Mouse (Mus musculus): ENCODE results near the gene Olfr313. TPM values are rescaled to one million over a fixed set of nuclear protein-coding genes. Genes with fewer than 3 reads are reported as not detected.

The Olfr313 gene
- polyA plus RNA-seq (2015; fragmentation: Illumina TruSeq; extraction: RNeasy Lipid Tissue Mini Kit (QIAGEN cat#74804); ENCODE audit: insufficient read depth, low replicate concordance) = not detected

DNA sequence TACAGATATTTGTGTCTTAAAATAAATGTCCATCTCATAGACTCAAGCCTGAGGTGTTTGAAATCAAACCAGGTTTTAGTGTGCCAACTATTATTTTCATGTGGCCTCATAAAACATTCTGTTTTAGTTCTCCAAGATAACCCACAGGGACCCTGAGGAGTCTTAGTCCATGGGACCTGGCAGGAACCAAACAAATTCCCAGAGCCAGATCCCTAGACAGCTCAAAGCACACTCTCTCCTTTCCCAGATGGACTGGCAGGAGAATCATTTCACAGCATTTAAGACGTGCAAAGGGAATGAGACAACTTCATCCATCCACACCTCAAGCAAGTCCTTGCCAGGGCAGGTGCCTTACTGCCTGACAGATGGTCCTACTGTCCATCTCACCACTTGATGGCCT lies at the start of gene Olfr313:
Olfr313 (plus strand) TSS at position 301 of the 400 bp plus-strand sequence.

DNA sequence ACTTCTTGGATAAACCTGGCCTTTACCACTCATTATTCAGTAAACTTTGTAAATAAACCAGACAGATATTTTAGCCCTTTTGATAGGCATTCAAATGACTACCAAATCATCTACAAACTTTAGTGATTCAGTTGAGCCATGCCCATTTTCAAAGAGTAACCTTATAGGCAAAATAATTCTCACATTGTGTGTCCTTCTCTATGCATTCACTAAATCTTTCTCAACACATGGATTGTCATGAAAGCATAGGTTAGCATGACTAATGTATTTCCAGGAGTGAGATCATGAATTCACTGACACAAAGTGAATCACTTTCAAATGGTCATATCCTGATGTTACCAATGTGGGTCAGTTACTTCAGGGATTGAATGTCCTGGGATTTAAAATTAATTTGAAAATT lies 41.9 kb upstream of the Olfr313 start, which contains the start of gene Olfr315:
Olfr315 (plus strand) TSS at position 301 of the 400 bp plus-strand sequence.

DNA sequence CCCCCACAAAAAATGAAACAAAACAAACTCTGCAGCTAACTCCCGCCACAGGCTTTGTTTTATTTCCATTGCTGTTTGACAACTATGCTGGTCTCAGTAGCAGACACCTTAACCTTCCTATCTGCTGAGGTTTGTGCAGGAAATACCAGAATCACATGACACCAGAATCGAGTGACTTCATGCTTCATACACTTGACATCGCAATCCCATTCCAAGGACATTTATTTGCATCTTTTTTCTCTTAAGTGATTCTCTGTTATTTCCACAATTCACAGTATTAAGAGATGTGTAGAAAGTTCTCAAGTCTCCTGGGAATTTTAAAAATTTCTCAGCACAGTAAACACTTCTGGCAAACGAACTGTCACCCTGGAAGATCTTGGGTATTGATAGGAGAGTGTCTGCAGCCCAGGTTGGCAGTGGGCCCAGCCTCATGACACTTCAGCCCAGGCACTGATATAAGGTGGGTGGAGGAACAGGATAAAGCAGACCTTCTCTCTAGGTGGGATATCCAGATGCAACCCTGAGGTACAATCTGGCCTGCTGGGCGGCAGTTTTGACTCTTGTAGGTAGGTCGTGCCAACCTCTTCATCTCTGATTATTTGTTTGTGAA lies 32.2 kb upstream of the Olfr313 start, which contains the start of gene Olfr314:
Olfr314 (plus strand) TSS at position 473 of the 610 bp plus-strand sequence.

DNA sequence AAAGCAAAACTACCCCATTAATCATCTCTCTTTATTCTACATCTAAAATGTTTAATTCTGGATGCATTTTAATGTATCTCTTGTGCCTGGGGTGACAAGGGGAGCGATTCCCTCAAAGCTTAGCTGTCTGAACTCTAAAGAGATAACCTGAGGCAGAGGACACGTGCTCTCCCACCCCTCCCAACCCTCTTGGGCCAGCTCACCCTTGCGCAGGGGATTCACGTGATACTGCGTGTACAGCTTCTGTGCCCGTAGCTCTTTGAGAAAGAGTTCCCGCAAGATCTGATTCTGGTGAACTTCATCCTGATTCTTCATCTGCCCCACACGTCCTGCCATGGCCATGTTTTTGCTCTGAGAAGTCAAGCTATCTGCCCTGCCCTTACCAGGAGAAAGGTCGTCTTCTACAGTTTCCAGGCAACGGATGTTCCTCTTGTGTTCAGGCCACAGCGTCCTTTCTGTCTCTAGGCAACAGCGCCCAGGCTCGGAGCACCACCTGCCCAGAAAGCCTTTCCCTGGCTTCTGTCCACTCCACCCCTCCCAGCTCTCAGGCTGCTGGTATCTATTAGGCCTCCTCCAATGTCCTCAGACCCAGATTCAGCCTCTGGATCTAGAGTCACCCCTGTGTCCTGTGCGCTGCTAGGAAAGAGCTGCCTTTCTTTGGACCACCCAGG lies 13.1 kb upstream of the Olfr313 start, which contains the start of gene Fam183b:
Fam183b (minus strand) TSS at position 403 of the 671 bp plus-strand sequence.

DNA sequence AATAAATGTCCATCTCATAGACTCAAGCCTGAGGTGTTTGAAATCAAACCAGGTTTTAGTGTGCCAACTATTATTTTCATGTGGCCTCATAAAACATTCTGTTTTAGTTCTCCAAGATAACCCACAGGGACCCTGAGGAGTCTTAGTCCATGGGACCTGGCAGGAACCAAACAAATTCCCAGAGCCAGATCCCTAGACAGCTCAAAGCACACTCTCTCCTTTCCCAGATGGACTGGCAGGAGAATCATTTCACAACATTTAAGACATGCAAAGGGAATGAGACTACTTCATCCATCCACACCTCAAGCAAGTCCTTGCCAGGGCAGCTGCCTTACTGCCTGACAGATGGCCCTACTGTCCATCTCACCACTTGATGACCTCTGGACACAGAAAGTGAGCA lies 14.1 kb downstream of the Olfr313 start, which contains the start of gene Olfr312:
Olfr312 (plus strand) TSS at position 301 of the 400 bp plus-strand sequence.

DNA sequence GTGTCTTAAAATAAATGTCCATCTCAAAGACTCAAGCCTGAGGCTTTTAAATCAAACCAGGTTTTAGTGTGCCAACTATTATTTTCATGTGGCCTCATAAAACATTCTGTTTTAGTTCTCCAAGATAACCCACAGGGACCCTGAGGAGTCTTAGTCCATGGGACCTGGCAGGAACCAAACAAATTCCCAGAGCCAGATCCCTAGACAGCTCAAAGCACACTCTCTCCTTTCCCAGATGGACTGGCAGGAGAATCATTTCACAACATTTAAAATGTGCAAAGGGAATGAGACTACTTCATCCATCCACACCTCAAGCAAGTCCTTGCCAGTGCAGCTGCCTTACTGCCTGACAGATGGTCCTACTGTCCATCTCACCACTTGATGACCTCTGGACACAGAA lies 24.2 kb downstream of the Olfr313 start, which contains the start of gene Olfr311:
Olfr311 (plus strand) TSS at position 301 of the 400 bp plus-strand sequence.

DNA sequence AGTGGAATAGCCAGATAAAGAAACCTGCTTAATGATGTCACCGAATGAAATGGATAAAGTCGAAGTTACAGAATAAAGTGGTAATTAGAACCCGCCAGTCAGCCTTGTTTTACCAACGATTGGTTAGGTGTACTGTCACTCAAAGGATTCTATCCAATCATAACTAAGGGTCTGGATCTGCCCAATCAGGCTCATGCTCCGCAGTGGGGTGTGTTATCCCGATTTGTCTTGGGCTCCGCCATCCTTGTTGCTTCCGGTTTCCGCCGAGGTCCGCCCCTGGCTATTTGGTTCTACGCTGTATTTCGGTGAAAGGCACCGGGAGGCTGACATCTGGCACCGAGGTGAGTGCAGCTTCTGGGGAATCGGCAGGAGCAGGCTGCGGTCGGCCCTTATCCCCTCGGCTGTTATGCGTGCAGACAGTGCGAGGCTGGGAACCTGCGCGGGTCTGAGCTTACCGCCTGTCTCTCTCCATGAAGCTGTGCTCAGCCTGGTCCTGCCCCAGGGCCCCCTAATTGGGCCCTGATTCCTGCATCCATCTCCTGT lies 32.2 kb downstream of the Olfr313 start, which contains the start of gene Gm12258:
Gm12258 (plus strand) TSS at position 240 of the 543 bp plus-strand sequence.

DNA sequence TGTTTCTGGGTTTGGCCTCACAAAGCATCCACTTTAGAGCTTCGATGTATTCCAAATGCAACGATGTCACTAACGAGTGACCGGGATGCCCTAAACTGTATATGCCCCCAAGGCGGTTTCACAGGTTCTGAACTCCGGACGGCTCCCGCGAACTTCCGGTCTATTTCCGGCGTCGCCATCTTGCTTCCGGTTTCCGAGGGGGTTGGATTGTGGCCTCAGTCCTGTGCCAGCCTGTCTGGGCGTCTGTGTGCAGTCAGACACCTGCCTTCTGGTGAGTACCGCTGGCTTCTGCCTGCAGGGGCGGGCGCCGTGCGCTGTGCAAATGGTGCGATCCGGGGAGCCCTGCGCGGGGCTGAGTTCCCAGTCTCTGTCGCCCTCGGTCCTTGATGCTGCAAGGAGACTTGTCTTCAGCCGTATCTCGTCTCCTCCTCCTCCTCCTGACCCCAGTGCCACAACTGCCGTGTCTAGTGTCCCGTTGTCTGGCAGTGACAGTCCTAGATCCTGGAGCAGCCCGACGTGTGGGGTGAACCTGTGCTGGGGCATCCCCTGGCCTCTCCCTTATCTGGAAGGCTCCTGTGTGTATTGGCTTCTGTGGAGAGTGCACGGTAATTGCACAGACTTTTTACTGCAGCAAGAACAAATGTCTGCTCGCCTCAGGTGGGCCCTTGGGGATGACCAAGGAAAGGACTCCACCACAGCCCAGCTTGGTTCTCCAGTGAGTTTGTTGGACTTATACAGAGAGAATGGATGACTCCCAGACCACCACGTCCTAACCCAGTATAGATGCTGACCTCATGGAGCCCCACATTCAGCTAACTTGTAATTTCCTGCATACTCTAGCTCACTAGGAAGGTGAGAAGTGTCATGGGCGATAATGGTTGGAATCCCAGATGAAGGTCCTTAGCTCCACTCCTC lies 52.5 kb downstream of the Olfr313 start, which contains the start of gene 2810021J22Rik:
2810021J22Rik (plus strand) TSS at position 178 of the 915 bp plus-strand sequence.

Other genes with a start within 250 kb of the Olfr313 start
- gene Olfr224, start 244.4 kb upstream of the Olfr313 start, polyA plus RNA-seq (2015; fragmentation: Illumina TruSeq; extraction: RNeasy Lipid Tissue Mini Kit (QIAGEN cat#74804); ENCODE audit: insufficient read depth, low replicate concordance) = not detected
- not detected for gene Olfr325, start 237.3 kb upstream of the Olfr313 start, polyA plus RNA-seq (2015; fragmentation: Illumina TruSeq; extraction: RNeasy Lipid Tissue Mini Kit (QIAGEN cat#74804); ENCODE audit: insufficient read depth, low replicate concordance)
- not detected for gene Olfr324, start 219.9 kb upstream of the Olfr313 start, polyA plus RNA-seq (2015; fragmentation: Illumina TruSeq; extraction: RNeasy Lipid Tissue Mini Kit (QIAGEN cat#74804); ENCODE audit: insufficient read depth, low replicate concordance)
- not detected for gene 2210407C18Rik, start 198.9 kb upstream of the Olfr313 start, polyA plus RNA-seq (2015; fragmentation: Illumina TruSeq; extraction: RNeasy Lipid Tissue Mini Kit (QIAGEN cat#74804); ENCODE audit: insufficient read depth, low replicate concordance)
- not detected for gene Olfr323, start 184.5 kb upstream of the Olfr313 start, polyA plus RNA-seq (2015; fragmentation: Illumina TruSeq; extraction: RNeasy Lipid Tissue Mini Kit (QIAGEN cat#74804); ENCODE audit: insufficient read depth, low replicate concordance)
- gene Trim58, start 174.5 kb upstream of the Olfr313 start, polyA plus RNA-seq (2015; fragmentation: Illumina TruSeq; extraction: RNeasy Lipid Tissue Mini Kit (QIAGEN cat#74804); ENCODE audit: insufficient read depth, low replicate concordance) = 2.3 TPM
- not detected for gene Olfr322, start 156.2 kb upstream of the Olfr313 start, polyA plus RNA-seq (2015; fragmentation: Illumina TruSeq; extraction: RNeasy Lipid Tissue Mini Kit (QIAGEN cat#74804); ENCODE audit: insufficient read depth, low replicate concordance)
- not detected for gene Olfr320, start 133.9 kb upstream of the Olfr313 start, polyA plus RNA-seq (2015; fragmentation: Illumina TruSeq; extraction: RNeasy Lipid Tissue Mini Kit (QIAGEN cat#74804); ENCODE audit: insufficient read depth, low replicate concordance)
- gene Olfr319, start 115.8 kb upstream of the Olfr313 start, polyA plus RNA-seq (2015; fragmentation: Illumina TruSeq; extraction: RNeasy Lipid Tissue Mini Kit (QIAGEN cat#74804); ENCODE audit: insufficient read depth, low replicate concordance) = not detected
- gene Olfr318, start 91.0 kb upstream of the Olfr313 start, polyA plus RNA-seq (2015; fragmentation: Illumina TruSeq; extraction: RNeasy Lipid Tissue Mini Kit (QIAGEN cat#74804); ENCODE audit: insufficient read depth, low replicate concordance) = not detected
- gene Olfr317, start 75.8 kb upstream of the Olfr313 start, polyA plus RNA-seq (2015; fragmentation: Illumina TruSeq; extraction: RNeasy Lipid Tissue Mini Kit (QIAGEN cat#74804); ENCODE audit: insufficient read depth, low replicate concordance) = not detected
- gene Olfr316, start 62.3 kb upstream of the Olfr313 start, polyA plus RNA-seq (2015; fragmentation: Illumina TruSeq; extraction: RNeasy Lipid Tissue Mini Kit (QIAGEN cat#74804); ENCODE audit: insufficient read depth, low replicate concordance) = not detected
- not detected for gene Olfr315, start 41.8 kb upstream of the Olfr313 start, polyA plus RNA-seq (2015; fragmentation: Illumina TruSeq; extraction: RNeasy Lipid Tissue Mini Kit (QIAGEN cat#74804); ENCODE audit: insufficient read depth, low replicate concordance)
- not detected for gene Olfr314, start 32.0 kb upstream of the Olfr313 start, polyA plus RNA-seq (2015; fragmentation: Illumina TruSeq; extraction: RNeasy Lipid Tissue Mini Kit (QIAGEN cat#74804); ENCODE audit: insufficient read depth, low replicate concordance)
- gene Fam183b, start 13.0 kb upstream of the Olfr313 start, polyA plus RNA-seq (2015; fragmentation: Illumina TruSeq; extraction: RNeasy Lipid Tissue Mini Kit (QIAGEN cat#74804); ENCODE audit: insufficient read depth, low replicate concordance) = not detected
- gene Olfr312, start 14.2 kb downstream of the Olfr313 start, polyA plus RNA-seq (2015; fragmentation: Illumina TruSeq; extraction: RNeasy Lipid Tissue Mini Kit (QIAGEN cat#74804); ENCODE audit: insufficient read depth, low replicate concordance) = not detected
- not detected for gene Olfr311, start 24.3 kb downstream of the Olfr313 start, polyA plus RNA-seq (2015; fragmentation: Illumina TruSeq; extraction: RNeasy Lipid Tissue Mini Kit (QIAGEN cat#74804); ENCODE audit: insufficient read depth, low replicate concordance)
- 16.5 TPM for gene Gm12258, start 32.2 kb downstream of the Olfr313 start, polyA plus RNA-seq (2015; fragmentation: Illumina TruSeq; extraction: RNeasy Lipid Tissue Mini Kit (QIAGEN cat#74804); ENCODE audit: insufficient read depth, low replicate concordance)
- gene 2810021J22Rik, start 52.2 kb downstream of the Olfr313 start, polyA plus RNA-seq (2015; fragmentation: Illumina TruSeq; extraction: RNeasy Lipid Tissue Mini Kit (QIAGEN cat#74804); ENCODE audit: insufficient read depth, low replicate concordance) = 10.1 TPM
- 7.4 TPM for gene Zfp39, start 89.2 kb downstream of the Olfr313 start, polyA plus RNA-seq (2015; fragmentation: Illumina TruSeq; extraction: RNeasy Lipid Tissue Mini Kit (QIAGEN cat#74804); ENCODE audit: insufficient read depth, low replicate concordance)
- 10.0 TPM for gene Btnl10, start 102.9 kb downstream of the Olfr313 start, polyA plus RNA-seq (2015; fragmentation: Illumina TruSeq; extraction: RNeasy Lipid Tissue Mini Kit (QIAGEN cat#74804); ENCODE audit: insufficient read depth, low replicate concordance)
- gene Rnf187, start 123.9 kb downstream of the Olfr313 start, polyA plus RNA-seq (2015; fragmentation: Illumina TruSeq; extraction: RNeasy Lipid Tissue Mini Kit (QIAGEN cat#74804); ENCODE audit: insufficient read depth, low replicate concordance) = 68.8 TPM
- 1.5 TPM for gene Hist3h2ba, start 133.9 kb downstream of the Olfr313 start, polyA plus RNA-seq (2015; fragmentation: Illumina TruSeq; extraction: RNeasy Lipid Tissue Mini Kit (QIAGEN cat#74804); ENCODE audit: insufficient read depth, low replicate concordance)
- gene Hist3h2a, start 139.7 kb downstream of the Olfr313 start, polyA plus RNA-seq (2015; fragmentation: Illumina TruSeq; extraction: RNeasy Lipid Tissue Mini Kit (QIAGEN cat#74804); ENCODE audit: insufficient read depth, low replicate concordance) = 11.2 TPM
- 0.17 TPM for gene Trim17, start 139.7 kb downstream of the Olfr313 start, polyA plus RNA-seq (2015; fragmentation: Illumina TruSeq; extraction: RNeasy Lipid Tissue Mini Kit (QIAGEN cat#74804); ENCODE audit: insufficient read depth, low replicate concordance)
- 35.2 TPM for gene Trim11, start 163.1 kb downstream of the Olfr313 start, polyA plus RNA-seq (2015; fragmentation: Illumina TruSeq; extraction: RNeasy Lipid Tissue Mini Kit (QIAGEN cat#74804); ENCODE audit: insufficient read depth, low replicate concordance)

All from spleen, adult 10 weeks (tissue).